Mouse (Mus musculus) neural tube, embryonic 12.5 days (tissue): ENCODE results near the gene Mlip. TPM values are rescaled to one million over a fixed set of nuclear protein-coding genes. Genes with fewer than 3 reads are reported as not detected.
"Not testable (repeated sequence)": the region's sequence is repeated elsewhere in the genome, so short reads cannot be mapped to it uniquely, and the experiment has no call there.

Source experiments
- ATAC-seq: fragments of 200-750 bp; cut with Nextera tagmentation; 2 replicates; pipeline ENCODE4 v1.8.0; 2017; ENCODE audit warnings: low read depth, mild to moderate bottlenecking, moderate TSS enrichment, moderate library complexity; ENCODE audit not compliant: low FRiP score
- H3K27ac ChIP-seq: fragments of 300-500 bp; sonication (generic); 2 replicates; pipeline ENCODE4 v1.5.1; 2016
- H3K27me3 ChIP-seq: fragments of 300-500 bp; sonication (generic); replicated peaks from 2 replicates; pipeline ENCODE4 v1.6.1; 2016; ENCODE audit warnings: mild to moderate bottlenecking
- H3K36me3 ChIP-seq: fragments of 300-500 bp; sonication (generic); 2 replicates; pipeline ENCODE4 v1.6.1; 2016; ENCODE audit warnings: mild to moderate bottlenecking
- H3K4me1 ChIP-seq: fragments of 300-500 bp; sonication (generic); 2 replicates; pipeline ENCODE4 v1.6.1; 2016
- H3K4me2 ChIP-seq: fragments of 300-500 bp; sonication (generic); replicated peaks from 2 replicates; pipeline ENCODE4 v1.6.1; 2016; ENCODE audit warnings: mild to moderate bottlenecking
- H3K4me3 ChIP-seq: fragments of 300-500 bp; sonication (generic); 2 replicates; pipeline ENCODE4 v1.5.1; 2016
- H3K9ac ChIP-seq: fragments of 300-500 bp; sonication (generic); 2 replicates; pipeline ENCODE4 v1.6.1; 2016; ENCODE audit warnings: mild to moderate bottlenecking
- H3K9me3 ChIP-seq: fragments of 300-500 bp; sonication (generic); 2 replicates; pipeline ENCODE4 v1.6.1; 2016; ENCODE audit warnings: mild to moderate bottlenecking
- WGBS: fragments of 180-500 bp; shearing (Covaris S2); methylation state at CpG from one replicate; pipeline ENCODE4 v1.1.7; 2016; 5-methylcytosine and 5-hydroxymethylcytosine counted together
- polyA plus RNA-seq: library from polyadenylated mRNA; unstranded; fragments of >200 nt; fragmentation: Nextera tagmentation; extraction: Ambion mirVana; gene quantifications from 2 replicates; pipeline ENCODE4 v1.2.1, GENCODE M21; 2016

Mlip gene
- polyA plus RNA-seq, 1 experiment from 2014 or later = 0.09 TPM

- ATAC-seq = peak; percentile 25; the same call in 1 of the 2 replicates
- H3K4me1 ChIP-seq = no peaks in the 10 kb centered on the region
- H3K27me3 ChIP-seq = no peaks in the 10 kb centered on the region
- H3K27ac ChIP-seq = no peak overlapping the region
- no peaks in the 10 kb centered on the region for H3K9me3 ChIP-seq
- H3K4me2 ChIP-seq = no peak overlapping the region
- H3K4me3 ChIP-seq = no peak overlapping the region
- no peaks in the 10 kb centered on the region for H3K36me3 ChIP-seq
- WGBS = 66% methylated on average over 5 of the region's 5 CpGs
- no peak overlapping the region for H3K9ac ChIP-seq
These were observed 191.0 kb downstream of the Mlip start for GRCm38 (mm10) chr9:77161764-77162163.

DNA sequence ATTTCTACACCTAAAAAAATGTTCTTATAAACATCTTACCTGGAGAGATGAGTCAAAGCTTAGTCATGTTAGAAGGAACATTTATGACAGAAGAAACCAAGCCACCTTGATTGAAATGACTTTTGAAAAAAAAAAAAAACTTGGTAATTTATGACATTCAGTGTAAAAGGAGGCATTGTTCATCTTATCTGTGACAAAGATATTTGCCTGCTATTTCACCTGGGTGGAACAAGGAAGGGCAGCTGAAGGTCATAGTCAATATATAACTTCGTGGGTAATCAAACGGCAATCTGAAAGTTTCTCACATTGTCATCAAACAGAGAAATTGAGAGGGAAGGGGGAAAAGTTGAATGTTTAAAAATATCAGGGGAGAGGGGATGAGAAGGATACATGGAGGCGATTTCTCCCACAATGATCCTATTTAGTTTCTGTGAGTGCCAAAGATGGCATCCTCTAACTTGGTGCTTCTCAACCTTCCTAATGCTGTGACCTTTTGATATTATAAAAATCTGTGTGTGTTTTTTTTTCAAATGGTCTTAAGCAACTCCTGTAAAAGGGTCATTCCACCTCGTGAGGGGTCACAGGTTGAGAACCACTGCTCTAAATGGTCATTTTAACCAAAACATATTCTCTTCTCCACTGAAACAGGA, 192.4 kb downstream of the Mlip start:
- Histone ChIP-seq H3K4me3 (no peak overlapping the region), H3K9me3 (no peaks in the 10 kb centered on the region), H3K9ac (no peak overlapping the region), H3K4me2 (no peak overlapping the region), H3K4me1 (no peaks in the 10 kb centered on the region), H3K27ac (no peak overlapping the region), H3K27me3 (no peaks in the 10 kb centered on the region), H3K36me3 (no peaks in the 10 kb centered on the region)
- no peak for ATAC-seq
- WGBS = 78% methylated on average over 4 of the region's 4 CpGs

DNA sequence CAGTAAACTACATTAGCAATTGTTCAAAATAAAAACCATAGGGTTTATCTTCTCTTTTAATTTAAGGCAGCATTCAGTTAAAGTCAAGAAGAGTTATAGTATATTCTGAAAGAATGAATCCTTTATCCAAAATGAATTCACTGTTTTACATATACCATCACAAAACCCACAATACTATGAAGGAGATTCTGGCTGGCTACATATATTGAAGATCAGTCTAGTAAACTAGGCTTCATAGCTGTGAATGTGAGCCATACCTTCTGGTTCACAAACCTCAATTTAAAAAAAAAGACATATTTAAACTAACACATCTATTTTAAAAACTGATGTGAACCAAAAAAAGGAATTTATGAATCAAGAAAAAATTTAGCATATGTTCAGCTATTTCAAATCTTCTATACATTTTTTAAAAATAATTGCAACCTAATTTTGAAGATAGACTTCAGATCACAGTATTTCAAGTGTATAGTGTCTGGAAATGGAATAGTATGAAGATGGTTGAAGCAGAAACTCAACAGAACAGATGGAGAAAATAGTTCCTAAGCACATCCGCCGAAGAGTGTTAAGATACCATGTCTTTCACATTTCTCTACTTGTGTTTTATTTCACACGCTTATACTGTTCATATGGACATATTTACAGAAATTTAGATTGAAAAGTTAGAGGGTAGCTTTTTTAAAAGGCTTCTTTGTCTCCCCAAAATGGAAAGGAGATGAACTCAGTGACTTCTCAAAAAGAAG, 204.1 kb downstream of the Mlip start:
- 96% methylated on average over 3 of the region's 3 CpGs for WGBS
- no peak overlapping the region for H3K4me2 ChIP-seq
- H3K9me3 ChIP-seq = no peaks in the 10 kb centered on the region
- no peak for ATAC-seq
- H3K27me3 ChIP-seq = no peaks in the 10 kb centered on the region
- H3K4me1 ChIP-seq = no peaks in the 10 kb centered on the region
- H3K9ac ChIP-seq = no peak overlapping the region
- H3K27ac ChIP-seq = no peak overlapping the region
- H3K36me3 ChIP-seq = no peaks in the 10 kb centered on the region
- no peak overlapping the region for H3K4me3 ChIP-seq

- Histone ChIP-seq H3K9me3 (no peaks in the 10 kb centered on the region), H3K36me3 (no peaks in the 10 kb centered on the region), H3K9ac (no peak overlapping the region), H3K4me3 (no peak overlapping the region), H3K4me2 (no peak overlapping the region), H3K27ac (no peak overlapping the region), H3K4me1 (no peaks in the 10 kb centered on the region), H3K27me3 (no peaks in the 10 kb centered on the region)
- WGBS = 92% methylated on average over 1 of the region's 1 CpGs
- no peak for ATAC-seq
These were observed 233.0 kb downstream of the Mlip start for GRCm38 (mm10) chr9:77119735-77120134.

DNA sequence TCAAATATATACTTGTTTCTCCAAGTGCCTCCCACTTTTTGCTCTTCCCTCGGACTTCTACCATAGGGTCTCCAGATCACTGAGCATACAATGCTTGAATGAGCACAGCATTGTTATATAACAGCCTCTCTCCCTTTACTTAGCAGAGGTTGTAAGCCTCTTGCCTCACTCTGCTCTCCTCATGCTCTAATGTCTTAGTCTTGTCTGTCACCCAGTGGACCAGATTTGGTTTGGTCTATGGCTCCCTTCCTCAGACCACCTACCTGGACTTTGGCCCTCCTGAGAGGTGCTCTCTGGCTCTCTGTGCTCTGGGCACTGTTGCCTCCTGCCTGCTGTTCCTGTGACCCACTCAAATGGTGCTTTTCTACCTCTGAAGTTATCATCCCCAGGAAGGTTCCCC, 255.9 kb downstream of the Mlip start:
- Histone ChIP-seq H3K36me3 (no peaks in the 10 kb centered on the region), H3K9me3 (no peaks in the 10 kb centered on the region), H3K4me2 (no peak overlapping the region), H3K27ac (no peak overlapping the region), H3K4me3 (no peak overlapping the region), H3K4me1 (no peaks in the 10 kb centered on the region), H3K9ac (no peak overlapping the region), H3K27me3 (no peaks in the 10 kb centered on the region)
- WGBS = 66% methylated on average over 1 of the region's 1 CpGs
- no peak for ATAC-seq

DNA sequence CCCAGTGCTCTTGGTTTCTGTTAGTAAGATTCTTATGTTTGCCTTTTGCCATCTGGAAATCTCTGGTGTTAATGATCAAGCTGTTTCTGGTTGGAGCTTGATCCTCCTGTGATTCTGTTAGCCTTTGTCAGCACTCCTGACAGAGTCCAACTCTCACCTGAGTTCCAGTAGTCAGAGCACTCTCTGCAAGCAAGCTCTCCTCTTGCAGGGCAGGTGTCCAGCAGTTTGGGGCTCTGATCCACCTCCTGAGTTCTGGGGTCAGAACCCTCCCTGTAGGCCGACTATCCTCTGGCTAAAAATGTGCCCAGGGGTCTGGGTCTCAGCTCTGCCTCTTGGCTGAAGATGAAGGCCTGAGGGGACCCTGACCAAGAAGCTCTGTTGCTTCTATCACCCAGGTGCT, 269.5 kb downstream of the Mlip start:
- H3K36me3 ChIP-seq, H3K4me1 ChIP-seq, H3K4me3 ChIP-seq, H3K27me3 ChIP-seq, H3K9me3 ChIP-seq, H3K27ac ChIP-seq, H3K9ac ChIP-seq, H3K4me2 ChIP-seq, ATAC-seq: not testable (repeated sequence)
- 93% methylated on average over 1 of the region's 1 CpGs for WGBS

DNA sequence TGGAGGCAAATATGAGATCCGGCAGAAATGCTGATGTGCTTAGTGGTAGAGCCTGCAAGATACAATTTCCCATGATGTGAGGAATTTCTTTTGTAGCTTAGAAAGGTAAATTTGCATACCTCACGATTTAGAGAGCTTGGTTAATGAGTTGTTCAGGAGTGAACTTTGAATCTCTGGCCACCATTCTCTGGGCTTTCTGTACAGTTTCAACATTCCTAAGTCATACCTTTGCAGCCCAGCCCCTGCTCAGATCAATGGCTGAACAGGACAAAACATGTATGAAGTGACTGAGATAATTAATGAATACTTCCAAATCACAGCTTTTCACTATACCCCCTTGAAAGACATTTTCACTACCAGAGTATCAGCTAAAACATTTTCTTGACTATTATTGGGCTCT, 281.1 kb downstream of the Mlip start:
- Histone ChIP-seq H3K4me2 (no peak overlapping the region), H3K4me1 (no peaks in the 10 kb centered on the region), H3K27me3 (no peaks in the 10 kb centered on the region), H3K9ac (no peak overlapping the region), H3K27ac (no peak overlapping the region), H3K9me3 (no peaks in the 10 kb centered on the region), H3K36me3 (no peaks in the 10 kb centered on the region), H3K4me3 (no peak overlapping the region)
- 88% methylated on average over 2 of the region's 2 CpGs for WGBS
- no peak for ATAC-seq

GRCm38 (mm10) chr9:77056611-77057010, 296.2 kb downstream of the Mlip start:
- no peak for ATAC-seq
- Histone ChIP-seq H3K9me3 (no peaks in the 10 kb centered on the region), H3K4me1 (no peaks in the 10 kb centered on the region), H3K36me3 (no peaks in the 10 kb centered on the region), H3K27me3 (no peaks in the 10 kb centered on the region), H3K9ac (no peak overlapping the region), H3K4me3 (no peak overlapping the region), H3K27ac (no peak overlapping the region), H3K4me2 (no peak overlapping the region)
- WGBS = 89% methylated on average over 4 of the region's 4 CpGs

DNA sequence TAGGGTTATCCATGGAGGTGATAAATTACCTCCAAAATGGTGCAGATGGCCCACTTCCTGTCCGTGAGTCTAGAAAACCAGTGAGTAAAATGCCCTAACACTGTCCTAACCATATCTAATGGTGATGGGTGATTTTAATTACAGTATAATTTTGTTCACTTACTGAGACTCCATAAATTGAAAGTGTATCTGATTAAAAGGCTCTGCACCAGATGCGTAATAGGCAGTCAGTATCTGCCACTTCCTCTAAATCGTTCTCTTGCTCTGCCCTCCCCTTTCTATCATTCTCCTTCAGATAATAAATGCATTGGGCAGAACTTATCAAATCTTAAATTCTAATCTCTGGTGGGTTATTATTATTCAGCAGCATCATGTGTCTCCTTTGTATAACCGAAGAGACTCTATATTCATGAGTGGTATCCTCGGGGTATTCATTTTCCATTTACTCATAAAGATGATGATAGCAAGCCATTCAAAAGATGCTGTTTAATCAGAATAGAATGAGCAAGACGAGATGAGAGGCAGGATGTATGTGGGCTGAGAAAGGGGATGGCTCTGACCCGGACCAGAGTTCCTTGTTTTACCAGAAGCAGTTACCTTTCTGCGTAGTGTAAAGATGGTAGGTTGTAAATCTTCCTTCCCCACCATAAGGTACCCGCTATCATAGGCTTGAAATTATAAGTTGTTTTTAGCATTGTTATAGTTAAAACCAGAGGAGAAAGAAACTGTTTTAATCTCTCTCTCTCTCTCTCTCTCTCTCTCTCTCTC, 298.2 kb downstream of the Mlip start:
- no peak overlapping the region for H3K27ac ChIP-seq

More for the DNA sequence above, 298.2 kb downstream of the Mlip start:
- H3K9ac ChIP-seq = no peak overlapping the region
- WGBS = 69% methylated on average over 9 of the region's 9 CpGs
- no peaks in the 10 kb centered on the region for H3K27me3 ChIP-seq
- H3K9me3 ChIP-seq = no peaks in the 10 kb centered on the region
- no peak overlapping the region for H3K4me3 ChIP-seq
- H3K36me3 ChIP-seq = no peaks in the 10 kb centered on the region
- H3K4me1 ChIP-seq = no peaks in the 10 kb centered on the region
- peak; percentile 61 for ATAC-seq
- no peak overlapping the region for H3K4me2 ChIP-seq

Other genes with a start within 250 kb of the Mlip start
- 6.8 and 7.0 TPM in 2 replicates for gene Lrrc1, start 191.9 kb upstream of the Mlip start, polyA plus RNA-seq